In genomic region chr7:137037471-137037870, GRCm38 (mm10) we compare ENCODE assay signal across 24 mouse cellular contexts.
DNase-seq lines count a peak whose midpoint lies in the region; ATAC-seq and TF ChIP-seq lines count a peak whose summit lies in the region.
"Had no signal": no experiment of that assay in that cellular context is flagged by ENCODE, and none has a peak within 500 bp of the region (broad histone marks: within the 10 kb centered on the region; RNA-seq: fewer than 3 reads in every experiment).

No protein-coding gene starts in this region.

- no peaks in the 10 kb centered on the region for H3K79me2 ChIP-seq in heart, adult 2 months (replicated peaks; ENCODE audit: control insufficient read depth, insufficient read depth, low read length)

- H3K9me3 ChIP-seq in lung, postnatal 0 days (ENCODE audit: low read length) = no peaks in the 10 kb centered on the region
- no peaks in the 10 kb centered on the region for H3K9me3 ChIP-seq in stomach, embryonic 15.5 days
- H3K9me3 ChIP-seq: heart, embryonic 10.5 days; midbrain, embryonic 10.5 days; neural tube, embryonic 15.5 days had no signal

- H3K27ac ChIP-seq in lung, postnatal 0 days (ENCODE audit: low read length) = no peak overlapping the region
- H3K27ac ChIP-seq in stomach, embryonic 15.5 days = no peak overlapping the region
- no peak overlapping the region for H3K27ac ChIP-seq in heart, adult 2 months
- H3K27ac ChIP-seq: forebrain, embryonic 13.5 days; gastrocnemius, adult 2 months; heart, embryonic 10.5 days; hindbrain, embryonic 10.5 days; hindbrain, postnatal 0 days; limb, embryonic 13.5 days; liver, embryonic 12.5 days; macrophage; midbrain, embryonic 10.5 days; neural tube, embryonic 15.5 days had no signal

- WGBS in lung, postnatal 0 days = 53% methylated on average over 4 of the region's 4 CpGs
- 57% methylated on average over 4 of the region's 4 CpGs for WGBS in stomach, embryonic 15.5 days
- 94% methylated on average over 4 of the region's 4 CpGs for WGBS in heart, adult 2 months

- no peaks in the 10 kb centered on the region for H3K27me3 ChIP-seq in lung, postnatal 0 days (replicated peaks; ENCODE audit: insufficient read depth, low read length)
- H3K27me3 ChIP-seq in stomach, embryonic 15.5 days (replicated peaks) = no peaks in the 10 kb centered on the region
- no peaks in the 10 kb centered on the region for H3K27me3 ChIP-seq in heart, adult 2 months (ENCODE audit: control insufficient read depth, insufficient read depth, low read length)
- H3K27me3 ChIP-seq: liver, embryonic 12.5 days; neural tube, embryonic 15.5 days had no signal

- no peak overlapping the region for H3K9ac ChIP-seq in lung, postnatal 0 days (replicated peaks; ENCODE audit: low read depth)
- no peak overlapping the region for H3K9ac ChIP-seq in stomach, embryonic 15.5 days
- no peak overlapping the region for H3K9ac ChIP-seq in heart, adult 2 months (ENCODE audit: low read depth, low read length)
- H3K9ac ChIP-seq: forebrain, embryonic 13.5 days; limb, embryonic 13.5 days; liver, embryonic 12.5 days; neural tube, embryonic 15.5 days had no signal

- peaks cover 8% of the 10 kb centered on the region; the same call in 1 of the 2 replicates for H3K4me1 ChIP-seq in lung, postnatal 0 days (ENCODE audit: insufficient read depth, low read depth, low read length)
- 0 out of 2 replicates have a peak, but pooled peaks cover 4% of the 10 kb centered on the region for H3K4me1 ChIP-seq in stomach, embryonic 15.5 days
- no peaks in the 10 kb centered on the region for H3K4me1 ChIP-seq in heart, adult 2 months (ENCODE audit: control insufficient read depth, insufficient read depth, low read length)
- H3K4me1 ChIP-seq: liver, embryonic 12.5 days had no signal

- peak; percentile 79 for ATAC-seq in lung, postnatal 0 days
- peak; percentile 50; the same call in 1 of the 2 replicates for ATAC-seq in stomach, embryonic 15.5 days (ENCODE audit: insufficient read depth, low FRiP score, low read depth)
- ATAC-seq: forebrain, embryonic 13.5 days; hindbrain, postnatal 0 days; intestine, embryonic 16.5 days; liver, embryonic 12.5 days had no signal

- intact Hi-C loops in heart, adult 2 months (cut with DNase I) = no loop called here

- no peak for TF ChIP-seq CTCF in lung, postnatal 0 days (IDR thresholded peaks at IDR 0.05)
- no peak for TF ChIP-seq CTCF in heart, adult 2 months (IDR thresholded peaks at IDR 0.05)

- no peak overlapping the region for H3K4me2 ChIP-seq in lung, postnatal 0 days (replicated peaks; ENCODE audit: low read depth, low read length)
- H3K4me2 ChIP-seq in stomach, embryonic 15.5 days = no peak overlapping the region
- H3K4me2 ChIP-seq: forebrain, embryonic 13.5 days; limb, embryonic 13.5 days; liver, embryonic 12.5 days; neural tube, embryonic 15.5 days had no signal

- no peak for TF ChIP-seq EP300 in lung, postnatal 0 days (IDR thresholded peaks at IDR 0.05)
- TF ChIP-seq EP300 in heart, adult 2 months (IDR thresholded peaks at IDR 0.05; ENCODE audit: insufficient read depth, low read depth, low read length) = no peak

- no peaks in the 10 kb centered on the region for H3K36me3 ChIP-seq in lung, postnatal 0 days (ENCODE audit: insufficient read depth, low read length)
- no peaks in the 10 kb centered on the region for H3K36me3 ChIP-seq in stomach, embryonic 15.5 days
- H3K36me3 ChIP-seq in heart, adult 2 months (ENCODE audit: control insufficient read depth, insufficient read depth, low read length) = no peaks in the 10 kb centered on the region
- H3K36me3 ChIP-seq: heart, embryonic 10.5 days; hindbrain, embryonic 10.5 days; limb, embryonic 13.5 days; liver, embryonic 12.5 days; midbrain, embryonic 10.5 days; neural tube, embryonic 15.5 days had no signal

- peak; percentile 15 for DNase-seq in urinary bladder, postnatal 25 days (ENCODE audit: low spot score)
- no peak for DNase-seq in urinary bladder, adult 2 months (ENCODE audit: low spot score)
- DNase-seq in lung, postnatal 0 days (ENCODE audit: low spot score) = peak; percentile 58
- no peak for DNase-seq in adrenal gland, adult (ENCODE audit: inconsistent age in 2 of 2, low spot score in 1 of 2)
- DNase-seq in heart, adult 2 months = no peak
- DNase-seq in ovary, postnatal 10 days (ENCODE audit: low spot score) = no peak
- DNase-seq: adrenal gland, adult 8-10 months; cerebellum, adult 11-12 months; cerebellum, postnatal 25 days; embryo, embryonic 11 days; gastrocnemius, adult 2 months; kidney, adult 9 months; thymus, postnatal 14 days had no signal

- H3K4me3 ChIP-seq in lung, postnatal 0 days (ENCODE audit: low read depth, low read length) = no peak overlapping the region
- H3K4me3 ChIP-seq in stomach, embryonic 15.5 days (replicated peaks) = no peak overlapping the region
- H3K4me3 ChIP-seq in heart, adult 2 months = no peak overlapping the region
- H3K4me3 ChIP-seq: forebrain, embryonic 13.5 days; gastrocnemius, adult 2 months; heart, embryonic 10.5 days; hindbrain, embryonic 10.5 days; limb, embryonic 13.5 days; liver, embryonic 12.5 days; midbrain, embryonic 10.5 days; neural tube, embryonic 15.5 days had no signal

- no peak for TF ChIP-seq POLR2A in heart, adult 2 months (IDR thresholded peaks at IDR 0.05; ENCODE audit: insufficient read depth, low read depth, low read length)

Comparison
In these comparisons a context has a peak if more than half of its experiments do, and no peak if none do; other contexts are left out.
1. DNase-seq: peak in urinary bladder, postnatal 25 days (single experiment) and lung, postnatal 0 days (single experiment); none in urinary bladder, adult 2 months (single experiment), adrenal gland, adult (0 of 2), heart, adult 2 months (0 of 2) and ovary, postnatal 10 days (single experiment).